Mouse (Mus musculus): ENCODE data around the gene Igsf9b.

DNA sequence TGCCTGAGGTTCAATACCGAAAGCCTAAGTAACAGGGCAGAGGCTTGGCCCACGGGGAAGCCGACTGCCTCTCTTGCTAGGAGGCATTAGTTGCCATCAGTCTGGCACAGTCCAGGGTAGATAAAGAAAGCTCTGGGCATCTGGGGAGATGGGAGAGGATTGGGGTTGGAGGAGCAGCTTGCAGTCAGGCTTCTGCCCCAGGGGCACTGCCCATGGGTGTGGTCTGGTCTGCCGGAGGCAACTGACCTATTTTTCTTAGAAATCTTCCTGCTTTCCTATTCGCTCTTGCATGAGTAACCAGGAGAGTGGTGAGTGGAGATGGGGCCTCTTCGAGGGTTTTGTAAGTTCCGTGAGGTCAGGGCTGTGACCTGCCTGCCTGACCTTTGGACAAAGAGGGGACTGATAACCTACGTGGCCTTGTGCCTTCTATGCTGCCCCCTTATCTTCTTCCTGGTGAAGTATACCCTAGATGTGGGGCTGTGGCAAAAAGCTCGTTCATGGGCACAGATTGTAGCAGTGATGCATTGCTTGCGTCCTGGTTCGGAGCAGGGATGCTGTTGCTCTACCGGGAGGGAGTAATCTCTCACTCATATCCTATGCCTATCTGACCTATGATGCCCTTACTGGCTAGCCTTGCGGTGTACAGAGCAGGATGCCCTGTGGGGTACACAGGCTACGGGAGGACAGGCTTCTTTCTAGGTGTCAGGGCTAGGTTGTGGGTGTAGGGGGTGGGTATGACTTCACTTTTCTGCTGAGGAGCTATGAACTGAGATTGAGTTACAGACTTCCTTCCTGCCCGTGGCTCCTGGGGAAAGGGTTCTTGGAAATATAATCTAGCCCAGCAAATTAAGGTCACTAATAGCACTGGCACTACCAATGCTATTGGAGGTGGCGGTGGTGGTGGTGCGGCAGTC lies 4.8 kb downstream of the Igsf9b start:
- TF ChIP-seq CTCF (IDR thresholded peaks at IDR 0.05; ENCODE audit: low read depth, low read length): no peak
- TF ChIP-seq POLR2A (IDR thresholded peaks at IDR 0.05; ENCODE audit: borderline replicate concordance, low read depth, low read length): no peak
